Mouse (Mus musculus): ENCODE results near the gene Gm2022.
"Not testable (repeated sequence)": the region's sequence is repeated elsewhere in the genome, so short reads cannot be mapped to it uniquely, and the experiment has no call there.

Gm2022 gene

GRCm38 (mm10) chr12:87895070-87895469 is at the start of gene Gm2022:
Gene Gm2022 (plus strand): TSS chr12:87895370.
- DNase-seq = not testable (repeated sequence)

- DNase-seq = not testable (repeated sequence)
Measured at GRCm38 (mm10) chr12:87850657-87851056, 44.5 kb upstream of the Gm2022 start.

DNA sequence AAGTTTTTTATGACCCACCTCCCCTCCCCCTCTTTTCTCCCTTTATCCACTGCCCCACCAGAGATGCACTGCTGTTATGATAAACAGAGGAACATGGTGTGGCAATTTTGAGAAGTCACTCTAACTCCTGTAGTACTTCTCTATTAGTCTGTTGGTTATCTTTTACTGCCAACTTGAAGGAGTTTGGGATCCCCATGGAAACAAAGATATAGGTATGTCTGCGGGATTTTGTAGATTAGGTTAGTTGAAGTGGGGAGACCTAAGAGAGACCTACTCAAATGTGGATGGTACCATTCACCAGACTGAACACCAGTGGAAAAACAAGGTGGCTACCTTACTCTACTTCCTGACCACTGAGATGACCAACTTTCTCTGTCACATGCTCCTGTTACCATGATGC is 39.1 kb upstream of the Gm2022 start:
- not testable (repeated sequence) for DNase-seq

GRCm38 (mm10) chr12:87861740-87862692 is 33.2 kb upstream of the Gm2022 start:
- not testable (repeated sequence) for DNase-seq

DNA sequence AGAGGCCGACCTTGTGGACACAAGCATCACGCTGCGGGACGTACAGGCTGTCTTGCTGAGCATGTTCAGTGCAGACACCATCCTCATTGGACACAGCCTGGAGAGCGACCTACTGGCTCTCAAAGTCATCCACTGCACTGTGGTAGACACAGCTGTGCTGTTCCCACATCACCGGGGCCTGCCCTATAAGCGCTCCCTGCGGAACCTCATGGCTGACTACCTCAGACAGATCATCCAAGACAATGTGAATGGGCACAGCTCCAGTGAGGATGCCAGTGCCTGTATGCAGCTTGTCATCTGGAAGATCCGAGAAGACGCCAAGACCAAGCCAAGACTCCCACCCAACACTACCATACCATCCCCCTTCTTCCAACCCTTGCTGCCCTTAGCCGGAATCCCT is 31.5 kb upstream of the Gm2022 start:
- not testable (repeated sequence) for DNase-seq

DNA sequence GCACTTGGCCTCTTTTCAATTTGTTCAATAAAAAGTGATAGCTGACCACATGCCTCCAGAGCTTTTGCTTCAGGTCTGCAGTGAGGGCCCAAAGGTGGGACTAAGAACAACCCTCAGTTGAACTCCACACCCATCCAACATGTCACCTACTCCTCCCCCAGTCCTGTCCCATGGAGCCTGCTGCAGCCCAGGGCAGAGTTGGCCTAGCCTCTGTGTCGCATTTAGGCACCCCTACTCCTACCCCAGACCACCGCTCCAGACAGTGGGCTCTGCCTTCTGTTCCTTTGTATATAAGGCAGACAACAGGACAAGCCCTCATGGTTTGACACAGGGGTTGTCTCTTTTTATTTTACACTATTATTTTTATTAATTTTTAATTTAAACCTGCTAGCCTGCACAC is 31.1 kb upstream of the Gm2022 start:
- not testable (repeated sequence) for DNase-seq

- not testable (repeated sequence) for DNase-seq
Measured at GRCm38 (mm10) chr12:87873772-87874171, 21.4 kb upstream of the Gm2022 start, which contains the start of gene Gm2016. Gene Gm2016 (plus strand): TSS chr12:87874072.

- not testable (repeated sequence) for DNase-seq
Measured at GRCm38 (mm10) chr12:87919721-87920120, 24.6 kb downstream of the Gm2022 start, which contains the start of gene Gm2035. Gene Gm2035 (minus strand): TSS chr12:87919857.

Data from cerebellum, adult 11-12 months (tissue).